Comparison of ENCODE assay signal across 19 mouse cellular contexts in the genomic region with DNA sequence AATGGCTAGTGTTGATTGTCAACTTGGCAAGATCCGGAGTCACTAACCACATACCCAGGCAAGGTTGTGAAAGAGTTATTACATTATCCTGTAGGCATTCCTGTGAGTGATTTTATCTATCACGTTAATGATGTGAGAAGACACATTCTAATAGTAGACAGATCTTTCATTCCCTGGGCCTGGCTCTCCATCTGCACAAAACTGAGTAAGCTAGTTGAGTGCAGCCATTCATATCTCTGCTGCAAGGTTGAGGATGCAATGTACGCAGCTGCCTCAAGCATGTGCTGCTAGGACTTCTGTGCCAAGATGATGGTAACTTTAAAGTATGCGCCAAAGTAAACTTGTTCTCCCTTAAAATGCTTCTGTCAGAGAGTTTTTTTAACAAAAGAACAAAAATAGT.
"Had no signal": no experiment of that assay in that cellular context is flagged by ENCODE, and none has a peak within 500 bp of the region (broad histone marks: within the 10 kb centered on the region; RNA-seq: fewer than 3 reads in every experiment).

No protein-coding gene starts in this region.

- H3K27me3 ChIP-seq: liver, embryonic 12.5 days; midbrain, embryonic 12.5 days; neural tube, embryonic 13.5 days; neural tube, embryonic 15.5 days had no signal

- ATAC-seq: liver, embryonic 12.5 days; midbrain, embryonic 16.5 days had no signal

- H3K4me3 ChIP-seq: liver, embryonic 12.5 days; midbrain, embryonic 10.5 days; midbrain, embryonic 12.5 days; myocyte; neural tube, embryonic 13.5 days; neural tube, embryonic 15.5 days had no signal

- H3K36me3 ChIP-seq: liver, embryonic 12.5 days; midbrain, embryonic 10.5 days; midbrain, embryonic 12.5 days; neural tube, embryonic 13.5 days; neural tube, embryonic 15.5 days had no signal

- H3K27ac ChIP-seq: liver, embryonic 12.5 days; liver, embryonic 14.5 days; midbrain, embryonic 10.5 days; midbrain, embryonic 12.5 days; neural tube, embryonic 13.5 days; neural tube, embryonic 15.5 days had no signal

- H3K9me3 ChIP-seq: liver, embryonic 12.5 days; midbrain, embryonic 10.5 days; midbrain, embryonic 12.5 days; neural tube, embryonic 13.5 days; neural tube, embryonic 15.5 days had no signal

- H3K4me2 ChIP-seq: liver, embryonic 12.5 days; midbrain, embryonic 12.5 days; neural tube, embryonic 13.5 days; neural tube, embryonic 15.5 days had no signal

- H3K4me1 ChIP-seq: liver, embryonic 12.5 days; midbrain, embryonic 10.5 days; midbrain, embryonic 12.5 days; neural tube, embryonic 13.5 days; neural tube, embryonic 15.5 days had no signal

- DNase-seq: lung, adult 18-20 months; lung, postnatal 36 days; midbrain, embryonic 14.5 days; retina, postnatal 1 day; right cerebral cortex, adult 18-20 months; right cerebral cortex, postnatal 25 days; right cerebral cortex, postnatal 4 days; spleen, adult 18-20 months; thymus, adult 18-20 months; thymus, postnatal 14 days; thymus, postnatal 36 days had no signal

- H3K9ac ChIP-seq: liver, embryonic 12.5 days; liver, embryonic 14.5 days; midbrain, embryonic 12.5 days; neural tube, embryonic 13.5 days; neural tube, embryonic 15.5 days had no signal
